Mouse (Mus musculus) liver, embryonic 11.5 days (tissue): ENCODE results near the gene Ankfy1. TPM values are rescaled to one million over a fixed set of nuclear protein-coding genes. Genes with fewer than 3 reads are reported as not detected.

Source experiments
- ATAC-seq: fragments of 200-750 bp; cut with Nextera tagmentation; replicated peaks from 2 replicates; pipeline ENCODE4 v1.8.0; 2017; ENCODE audit warnings: moderate number of reproducible peaks, mild to moderate bottlenecking, moderate TSS enrichment, moderate library complexity; ENCODE audit not compliant: low FRiP score
- DNase-seq: peaks from one replicate; pipeline ENCODE4 v3.0.0-alpha.2; 2017; ENCODE audit warnings: low spot score
- H3K27ac ChIP-seq: fragments of 300-500 bp; sonication (generic); 2 replicates; pipeline ENCODE4 v1.5.1; 2014; ENCODE audit warnings: mild to moderate bottlenecking, low read depth, low read length, control low read depth
- H3K27me3 ChIP-seq: fragments of 300-500 bp; sonication (generic); replicated peaks from 2 replicates; pipeline ENCODE4 v1.6.1; 2014; ENCODE audit warnings: low read length, mixed read lengths; ENCODE audit not compliant: control insufficient read depth, insufficient read depth
- H3K36me3 ChIP-seq: fragments of 300-500 bp; sonication (generic); 2 replicates; pipeline ENCODE4 v1.6.1; 2014; ENCODE audit warnings: mild to moderate bottlenecking, low read length, moderate library complexity, mixed read lengths; ENCODE audit not compliant: control insufficient read depth, insufficient read depth
- H3K4me1 ChIP-seq: fragments of 300-500 bp; sonication (generic); replicated peaks from 2 replicates; pipeline ENCODE4 v1.6.1; 2014; ENCODE audit warnings: low read length, mixed read lengths; ENCODE audit not compliant: control insufficient read depth, insufficient read depth
- H3K4me2 ChIP-seq: fragments of 300-500 bp; sonication (generic); 2 replicates; pipeline ENCODE4 v1.6.1; 2014; ENCODE audit warnings: mild to moderate bottlenecking, control low read depth, moderate library complexity
- H3K4me3 ChIP-seq: fragments of 300-500 bp; sonication (generic); 2 replicates; pipeline ENCODE4 v1.5.1; 2014; ENCODE audit warnings: low read depth, low read length, control low read depth
- H3K9ac ChIP-seq: fragments of 300-500 bp; sonication (generic); 2 replicates; pipeline ENCODE4 v1.6.1; 2014; ENCODE audit warnings: low read depth, low read length, control low read depth
- H3K9me3 ChIP-seq: fragments of 300-500 bp; sonication (generic); 2 replicates; pipeline ENCODE4 v1.6.1; 2016; ENCODE audit warnings: low read length, inconsistent platforms, mixed read lengths; ENCODE audit not compliant: control insufficient read depth
- WGBS: fragments of 180-500 bp; shearing (Covaris S2); extraction: QIAGEN DNeasy Blood & Tissue Kit; methylation state at CpG from one replicate; pipeline ENCODE4 v1.1.7; 2014; 5-methylcytosine and 5-hydroxymethylcytosine counted together
- polyA plus RNA-seq: library from polyadenylated mRNA; unstranded; fragments of >200 nt; fragmentation: Nextera tagmentation; extraction: Ambion mirVana; gene quantifications from 2 replicates; pipeline ENCODE4 v1.2.1, GENCODE M21; 2014

The Ankfy1 gene
- polyA plus RNA-seq: 25.4 and 26.1 TPM in 2 replicates

DNA sequence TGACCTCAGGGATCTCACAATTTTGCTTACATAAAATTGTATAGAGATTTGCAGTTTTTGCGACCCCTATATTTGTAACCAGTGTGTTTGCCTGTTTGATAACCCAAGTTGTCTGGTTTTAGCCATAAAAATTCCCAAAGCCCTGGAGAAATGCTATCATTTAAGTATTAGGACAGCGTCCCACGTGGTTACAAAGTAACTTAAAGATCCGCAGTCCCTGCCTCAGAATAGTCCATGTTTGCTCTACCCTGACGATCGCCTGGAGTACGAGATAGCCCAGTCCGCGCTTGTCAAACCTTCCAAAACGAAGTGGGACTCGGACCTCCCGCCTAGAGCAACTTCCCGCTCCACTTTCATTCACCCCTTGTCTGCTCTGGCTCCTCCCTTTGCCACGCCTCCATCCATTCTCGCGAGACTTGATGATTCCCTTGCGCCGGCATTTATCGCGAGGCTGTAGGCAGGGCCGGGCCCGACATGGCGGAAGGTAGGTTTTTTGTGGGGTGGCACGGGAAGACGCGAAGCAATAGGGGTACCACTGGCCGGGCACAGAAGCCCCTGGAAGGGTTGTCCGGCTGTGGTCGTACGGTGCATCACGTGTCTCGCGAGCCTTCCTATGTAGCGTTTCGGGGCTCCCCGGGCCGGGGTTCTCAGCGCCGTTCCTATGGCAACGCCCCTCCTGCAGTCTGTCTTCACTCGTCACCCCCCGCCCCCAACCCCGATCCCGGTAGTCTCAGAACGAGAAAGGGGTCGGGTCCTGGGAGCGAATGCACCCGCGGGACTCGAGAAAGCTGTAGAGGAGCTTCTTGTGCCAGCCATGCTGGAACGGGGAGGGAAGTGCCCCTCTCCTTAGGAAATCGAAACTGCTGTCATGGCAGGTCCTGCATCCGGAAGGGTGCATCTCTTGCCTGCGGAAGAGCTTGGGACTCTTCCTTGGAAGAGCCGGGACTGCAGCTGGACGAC is at the start of gene Ankfy1:
Gene Ankfy1, plus strand, starts transcription at position 456 of the 960 bp plus-strand sequence.
- ATAC-seq (peak; percentile 90), DNase-seq (peak; percentile 97)
- under 1% methylated on average over 56 of the region's 56 CpGs for WGBS
- Histone ChIP-seq H3K9ac (peak within 1 kb of the TSS; percentile 74), H3K27ac (peak within 1 kb of the TSS; percentile 92), H3K36me3 (no peaks in the 10 kb centered on the region), H3K4me3 (peak within 1 kb of the TSS; percentile 65), H3K9me3 (no peaks in the 10 kb centered on the region), H3K27me3 (no peaks in the 10 kb centered on the region), H3K4me1 (peaks cover 34% of the 10 kb centered on the region), H3K4me2 (peak within 1 kb of the TSS; percentile 90)

DNA sequence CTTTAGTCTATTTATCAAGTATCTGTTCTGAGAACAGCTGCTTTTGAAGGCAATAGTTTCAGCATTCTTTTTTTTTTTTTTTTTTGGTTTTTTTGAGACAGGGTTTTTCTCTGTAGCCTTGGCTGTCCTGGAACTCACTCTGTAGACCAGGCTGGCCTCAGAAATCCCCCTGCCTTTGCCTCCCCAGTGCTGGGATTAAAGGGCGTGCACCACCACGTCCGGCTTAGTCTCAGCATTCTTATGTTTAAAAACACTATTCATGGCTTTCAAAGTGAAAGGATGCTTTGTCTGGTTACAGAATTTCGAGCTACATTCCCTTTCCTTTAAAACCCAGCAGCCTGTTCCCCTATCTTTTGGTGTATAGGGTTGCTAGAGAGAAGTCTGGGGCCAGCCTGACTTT is 47.1 kb upstream of the Ankfy1 start:
- Histone ChIP-seq H3K9ac (no peak overlapping the region), H3K4me3 (no peak overlapping the region), H3K9me3 (no peaks in the 10 kb centered on the region), H3K36me3 (0 out of 2 replicates have a peak, but pooled peaks cover 2% of the 10 kb centered on the region), H3K4me1 (no peaks in the 10 kb centered on the region), H3K27ac (no peak overlapping the region), H3K27me3 (no peaks in the 10 kb centered on the region), H3K4me2 (no peak overlapping the region)
- ATAC-seq (no peak), DNase-seq (no peak)
- 70% methylated on average over 4 of the region's 4 CpGs for WGBS

DNA sequence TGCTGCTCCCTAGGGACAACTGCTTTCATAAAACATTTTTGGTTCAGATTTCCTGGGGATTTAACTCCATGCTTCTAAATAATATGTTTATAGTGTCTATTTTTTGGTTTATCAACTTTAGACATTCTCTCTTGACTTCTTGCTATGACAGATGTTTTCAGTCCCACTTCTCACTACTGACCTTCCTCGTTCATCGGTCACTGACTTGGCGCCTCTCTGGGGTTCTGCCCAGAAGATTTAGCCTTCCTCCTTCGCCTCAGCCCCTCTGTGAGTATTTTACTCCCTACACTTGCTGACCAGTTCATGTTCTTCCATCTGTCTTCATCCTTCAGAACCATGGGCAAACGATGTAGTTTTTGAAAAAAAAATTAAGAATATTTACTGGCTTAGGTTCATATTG is 44.4 kb upstream of the Ankfy1 start:
- Histone ChIP-seq H3K27ac (no peak overlapping the region), H3K27me3 (no peaks in the 10 kb centered on the region), H3K9ac (no peak overlapping the region), H3K4me1 (no peaks in the 10 kb centered on the region), H3K4me2 (no peak overlapping the region), H3K4me3 (no peak overlapping the region), H3K9me3 (no peaks in the 10 kb centered on the region), H3K36me3 (no peaks in the 10 kb centered on the region)
- DNase-seq (no peak), ATAC-seq (no peak)
- 76% methylated on average over 5 of the region's 5 CpGs for WGBS

DNA sequence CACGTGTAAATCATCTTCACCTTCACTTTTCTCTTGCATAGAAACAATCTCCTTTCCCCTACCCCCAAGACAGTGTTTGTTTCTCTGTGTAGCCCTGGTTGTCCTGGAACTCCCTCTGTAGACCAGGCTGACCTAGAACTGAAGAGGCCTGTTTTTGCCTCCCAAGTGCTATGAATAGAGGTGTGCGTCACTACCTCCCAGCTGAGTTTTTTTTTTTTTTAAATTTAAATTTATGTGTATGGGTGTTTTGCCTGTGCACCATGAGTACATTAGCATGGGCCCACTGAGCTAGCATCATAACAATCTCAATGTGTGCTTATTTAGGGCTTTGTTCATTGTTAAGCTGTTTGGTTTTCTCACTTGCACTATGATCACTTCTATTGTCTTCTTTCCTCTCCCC is 39.5 kb upstream of the Ankfy1 start:
- Histone ChIP-seq H3K4me3 (no peak overlapping the region), H3K4me1 (no peaks in the 10 kb centered on the region), H3K36me3 (no peaks in the 10 kb centered on the region), H3K9ac (no peak overlapping the region), H3K9me3 (no peaks in the 10 kb centered on the region), H3K27ac (no peak overlapping the region), H3K27me3 (no peaks in the 10 kb centered on the region), H3K4me2 (no peak overlapping the region)
- DNase-seq (no peak), ATAC-seq (no peak)
- WGBS: 86% methylated on average over 2 of the region's 2 CpGs

DNA sequence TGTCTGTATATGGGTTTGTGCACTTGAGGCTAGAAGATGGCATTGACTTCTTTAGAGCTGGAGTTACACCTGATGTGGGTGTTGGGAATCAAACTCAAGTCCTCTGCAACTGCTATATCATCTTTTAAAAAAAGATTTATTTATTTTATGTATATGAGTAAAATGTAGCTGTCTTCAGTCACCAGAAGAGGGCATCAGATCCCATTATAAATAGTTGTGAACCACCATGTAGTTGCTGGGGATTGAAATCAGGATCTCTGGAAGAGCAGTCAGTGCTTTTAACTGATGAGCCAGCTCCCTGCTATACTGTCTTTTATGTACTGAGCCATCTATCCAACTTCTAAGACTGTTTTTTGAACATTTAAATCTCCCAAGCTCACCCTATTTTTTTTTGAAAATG is 29.9 kb upstream of the Ankfy1 start:
- Histone ChIP-seq H3K27me3 (no peaks in the 10 kb centered on the region), H3K27ac (no peak overlapping the region), H3K9ac (no peak overlapping the region), H3K4me1 (no peaks in the 10 kb centered on the region; the same call in 1 of the 2 replicates), H3K4me2 (no peak overlapping the region), H3K9me3 (no peaks in the 10 kb centered on the region), H3K4me3 (no peak overlapping the region), H3K36me3 (no peaks in the 10 kb centered on the region)
- ATAC-seq (no peak), DNase-seq (no peak)

DNA sequence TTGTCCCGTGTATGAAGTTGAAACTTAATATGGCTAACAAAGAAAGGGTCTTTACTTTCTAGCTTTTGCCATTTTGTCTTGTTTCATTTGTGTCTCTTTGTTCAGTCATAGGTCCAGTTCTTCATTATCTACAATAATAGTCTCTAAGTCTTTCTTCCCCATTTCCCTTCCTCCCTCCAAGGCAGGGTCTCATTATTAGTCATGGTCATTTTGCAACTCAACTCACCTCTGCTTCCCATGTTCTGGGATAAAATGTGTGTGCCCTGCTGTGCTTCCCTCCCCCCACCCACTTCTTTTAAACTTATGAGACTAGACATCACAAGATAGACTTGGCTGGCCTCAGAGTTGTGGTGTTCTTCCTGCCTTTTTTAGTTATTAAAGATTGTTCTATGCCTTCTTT is 29.4 kb upstream of the Ankfy1 start:
- Histone ChIP-seq H3K9me3 (no peaks in the 10 kb centered on the region), H3K27ac (no peak overlapping the region), H3K9ac (no peak overlapping the region), H3K4me2 (no peak overlapping the region), H3K4me3 (no peak overlapping the region), H3K36me3 (no peaks in the 10 kb centered on the region), H3K27me3 (no peaks in the 10 kb centered on the region), H3K4me1 (no peaks in the 10 kb centered on the region; the same call in 1 of the 2 replicates)
- no peak for ATAC-seq
- 94% methylated on average over 1 of the region's 1 CpGs for WGBS
- DNase-seq: no peak

DNA sequence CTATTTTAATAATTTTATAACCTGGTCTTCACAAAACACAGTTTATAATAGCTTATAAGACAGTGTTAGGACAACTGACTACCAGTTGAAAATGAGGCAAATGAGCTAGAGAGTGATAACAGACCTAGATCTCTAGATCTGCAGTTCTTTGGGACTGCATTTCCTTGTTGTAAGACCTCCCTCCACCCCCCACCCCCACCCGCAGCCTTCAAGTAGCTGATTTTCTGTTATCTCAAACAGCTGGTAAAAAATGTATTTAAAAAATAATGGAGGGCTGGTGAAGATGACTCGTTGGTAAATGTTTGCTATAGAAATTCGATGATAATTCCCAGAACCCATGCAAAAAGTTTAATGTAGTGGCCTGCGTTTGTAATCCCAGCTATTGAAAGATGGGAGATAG is 25.2 kb upstream of the Ankfy1 start:
- Histone ChIP-seq H3K27ac (no peak overlapping the region), H3K27me3 (no peaks in the 10 kb centered on the region), H3K36me3 (no peaks in the 10 kb centered on the region; the same call in 1 of the 2 replicates), H3K4me2 (no peak overlapping the region), H3K4me1 (no peaks in the 10 kb centered on the region; the same call in 1 of the 2 replicates), H3K9ac (no peak overlapping the region), H3K9me3 (no peaks in the 10 kb centered on the region), H3K4me3 (no peak overlapping the region)
- DNase-seq: no peak
- no peak for ATAC-seq
- 72% methylated on average over 4 of the region's 4 CpGs for WGBS

DNA sequence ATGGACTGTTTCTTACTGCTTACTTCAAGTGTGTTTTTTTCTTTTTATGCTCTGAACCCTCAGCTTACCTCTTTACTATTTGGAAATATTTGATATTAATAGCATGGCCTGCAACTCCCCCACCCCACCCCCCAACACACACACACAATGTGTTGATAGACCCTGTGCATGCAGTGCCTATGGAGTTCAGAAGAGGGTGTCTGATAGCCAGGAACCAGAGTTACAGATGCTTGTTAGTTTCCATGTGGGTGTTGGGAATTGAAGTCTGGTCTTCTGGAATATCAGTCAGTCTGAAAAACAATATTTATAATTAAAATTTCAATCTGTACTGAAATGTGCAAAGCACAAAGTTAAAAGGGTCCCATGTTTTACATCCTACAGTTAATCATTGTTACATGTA is 19.2 kb upstream of the Ankfy1 start:
- peaks cover 14% of the 10 kb centered on the region for H3K4me1 ChIP-seq
- ATAC-seq (no peak), DNase-seq (no peak)
- no peak overlapping the region for H3K4me2 ChIP-seq
- H3K9ac ChIP-seq: no peak overlapping the region
- no peaks in the 10 kb centered on the region; the same call in 1 of the 2 replicates for H3K36me3 ChIP-seq
- no peaks in the 10 kb centered on the region for H3K27me3 ChIP-seq
- no peaks in the 10 kb centered on the region for H3K9me3 ChIP-seq
- H3K27ac ChIP-seq: no peak overlapping the region
- no peak overlapping the region for H3K4me3 ChIP-seq
